Mouse (Mus musculus) heart, adult 10 weeks (tissue): ENCODE measurements around the gene Gtf2b. TPM values are rescaled to one million over a fixed set of nuclear protein-coding genes. Genes with fewer than 3 reads are reported as not detected.

ENCODE experiments used
- polyA plus RNA-seq: library from polyadenylated mRNA; stranded (reverse); fragments of 350-450 nt; fragmentation: Illumina TruSeq; extraction: RNeasy Lipid Tissue Mini Kit (QIAGEN cat#74804); gene quantifications from one replicate; pipeline ENCODE4 v1.2.3, GENCODE M21; 2014; ENCODE audit warnings: low read depth, low replicate concordance

Gtf2b gene
- 26.1 TPM for polyA plus RNA-seq

DNA sequence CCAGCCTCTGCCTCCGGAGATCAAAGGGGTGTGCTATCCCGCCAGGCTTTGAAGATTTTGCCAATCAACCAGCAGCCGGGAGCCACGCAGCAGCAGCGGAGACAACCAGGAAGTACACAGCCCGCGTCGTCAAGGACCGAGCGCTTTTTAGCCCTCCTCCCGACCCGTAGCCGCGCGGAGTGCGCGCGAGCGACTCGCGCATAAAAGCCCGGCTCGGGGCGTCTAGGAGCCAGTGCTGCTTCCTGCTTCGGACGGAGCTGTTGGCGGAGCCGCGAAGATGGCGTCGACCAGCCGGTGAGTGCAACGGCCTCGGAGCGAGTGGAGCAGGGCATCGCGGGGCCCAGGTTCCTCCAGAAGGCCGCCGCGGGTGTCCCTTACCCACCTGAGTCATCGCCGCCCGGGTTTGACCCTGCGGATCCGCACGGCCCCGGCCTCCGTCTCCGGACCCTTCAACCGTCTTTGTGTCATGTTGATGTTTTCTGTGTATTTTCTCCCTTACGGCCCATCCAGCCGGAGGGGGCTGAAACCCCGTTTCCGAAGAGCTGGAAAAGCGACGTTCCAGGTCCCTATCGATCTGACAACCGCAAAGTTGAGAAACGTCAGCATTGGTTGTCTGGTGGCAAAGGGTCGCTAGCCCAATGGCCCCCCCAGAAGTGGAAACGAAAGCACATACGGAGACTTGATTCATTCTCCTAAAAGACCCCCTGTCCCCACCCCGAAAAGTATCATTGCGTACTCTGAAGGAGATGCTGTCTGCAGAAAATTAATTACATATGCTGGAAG, at the start of gene Gtf2b:
Gene Gtf2b, plus strand, starts transcription at position 51 of the 783 bp plus-strand sequence.

Other genes with a start within 250 kb of the Gtf2b start
- 9.1 TPM for gene Gbp7, start 234.7 kb upstream of the Gtf2b start, polyA plus RNA-seq
- gene Gbp3, start 205.0 kb upstream of the Gtf2b start, polyA plus RNA-seq = 12.1 TPM
- gene Gbp2b, start 170.2 kb upstream of the Gtf2b start, polyA plus RNA-seq = not detected
- gene Gbp2, start 144.4 kb upstream of the Gtf2b start, polyA plus RNA-seq = 17.9 TPM
- gene Kyat3, start 64.0 kb upstream of the Gtf2b start, polyA plus RNA-seq = 45.7 TPM
- 20.1 TPM for gene Pkn2, start 117.0 kb downstream of the Gtf2b start, polyA plus RNA-seq